Mouse (Mus musculus) midbrain, embryonic 15.5 days (tissue): ENCODE results near the gene Chchd1. TPM values are rescaled to one million over a fixed set of nuclear protein-coding genes. Genes with fewer than 3 reads are reported as not detected.

Experiments
- ATAC-seq: fragments of 200-750 bp; cut with Nextera tagmentation; replicated peaks from 2 replicates; pipeline ENCODE4 v1.8.0; 2017; ENCODE audit warnings: moderate TSS enrichment
- H3K27ac ChIP-seq: fragments of 300-500 bp; sonication (generic); 2 replicates; pipeline ENCODE4 v1.5.1; 2015; ENCODE audit warnings: mild to moderate bottlenecking, inconsistent platforms
- H3K27me3 ChIP-seq: fragments of 300-500 bp; sonication (generic); replicated peaks from 2 replicates; pipeline ENCODE4 v1.6.1; 2015; ENCODE audit warnings: inconsistent platforms
- H3K36me3 ChIP-seq: fragments of 300-500 bp; sonication (generic); replicated peaks from 2 replicates; pipeline ENCODE4 v1.6.1; 2015; ENCODE audit warnings: inconsistent platforms
- H3K4me1 ChIP-seq: fragments of 300-500 bp; sonication (generic); 2 replicates; pipeline ENCODE4 v1.6.1; 2015; ENCODE audit warnings: inconsistent platforms
- H3K4me2 ChIP-seq: fragments of 300-500 bp; sonication (generic); 2 replicates; pipeline ENCODE4 v1.6.1; 2015; ENCODE audit warnings: inconsistent platforms, mild to moderate bottlenecking, moderate library complexity
- H3K4me3 ChIP-seq: fragments of 300-500 bp; sonication (generic); 2 replicates; pipeline ENCODE4 v1.5.1; 2015; ENCODE audit warnings: mild to moderate bottlenecking, inconsistent platforms
- H3K9ac ChIP-seq: fragments of 300-500 bp; sonication (generic); 2 replicates; pipeline ENCODE4 v1.6.1; 2015; ENCODE audit warnings: mild to moderate bottlenecking, inconsistent platforms
- H3K9me3 ChIP-seq: fragments of 300-500 bp; sonication (generic); 2 replicates; pipeline ENCODE4 v1.6.1; 2016; ENCODE audit warnings: inconsistent platforms
- WGBS: fragments of 180-500 bp; shearing (Covaris S2); methylation state at CpG from one replicate; pipeline ENCODE4 v1.1.7; 2015; ENCODE audit warnings: mixed read lengths; 5-methylcytosine and 5-hydroxymethylcytosine counted together
- microRNA-seq: library from miRNA; unstranded; fragments of <30 nt; microRNA quantifications from one replicate; pipeline ENCODE4, GENCODE M21; 2016
- polyA plus RNA-seq: library from polyadenylated mRNA; unstranded; fragments of >200 nt; fragmentation: Nextera tagmentation; extraction: Ambion mirVana; gene quantifications from 2 replicates; pipeline ENCODE4 v1.2.1, GENCODE M21; 2015

The Chchd1 gene
- polyA plus RNA-seq, 1 experiment from 2014 or later = 165 TPM

DNA sequence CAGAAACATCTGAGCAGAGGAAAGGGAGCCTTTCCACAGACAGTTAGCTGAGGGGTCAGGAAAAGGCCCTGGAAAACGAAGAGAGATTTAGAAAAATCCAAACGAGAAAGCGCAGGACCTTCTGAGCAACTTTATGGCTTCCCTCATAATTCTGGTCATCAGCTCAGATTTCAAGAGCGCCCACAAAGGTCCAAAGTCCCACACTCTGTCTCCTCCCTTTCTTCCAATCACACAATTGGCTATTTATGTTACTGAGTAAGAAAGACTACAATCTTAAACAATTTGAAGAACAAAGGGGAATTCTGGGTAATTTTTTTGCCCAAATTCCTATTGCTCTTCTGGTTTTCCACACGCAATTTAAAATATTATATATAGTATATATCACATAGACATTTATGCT lies 47.7 kb downstream of the Chchd1 start:
- H3K27me3 ChIP-seq = no peaks in the 10 kb centered on the region
- H3K4me2 ChIP-seq = no peak overlapping the region
- no peak overlapping the region for H3K9ac ChIP-seq
- no peak for ATAC-seq
- H3K4me3 ChIP-seq = no peak overlapping the region
- H3K9me3 ChIP-seq = no peaks in the 10 kb centered on the region
- no peak overlapping the region for H3K27ac ChIP-seq
- 95% methylated on average over 5 of the region's 5 CpGs for WGBS
- no peaks in the 10 kb centered on the region for H3K4me1 ChIP-seq
- 0 out of 2 replicates have a peak, but pooled peaks cover 12% of the 10 kb centered on the region for H3K36me3 ChIP-seq

DNA sequence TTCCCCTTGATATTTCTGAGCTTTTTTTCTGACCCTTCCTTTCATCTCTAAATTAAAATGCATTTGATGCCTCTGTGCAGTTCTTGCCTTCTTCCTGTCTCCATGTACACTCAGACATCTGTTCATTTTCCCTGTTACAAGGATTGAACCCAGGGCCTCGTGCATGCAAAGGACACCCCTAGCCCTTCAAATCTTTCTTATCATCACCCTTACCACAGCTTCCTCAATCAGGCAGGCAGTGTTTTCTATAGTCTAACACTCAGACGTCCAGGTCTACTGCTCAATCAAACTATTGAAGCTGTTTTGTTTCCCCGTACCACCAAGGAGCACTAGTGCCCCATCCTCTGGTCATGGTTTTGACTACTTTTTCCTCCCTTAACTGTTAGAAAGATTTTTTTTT lies 51.0 kb downstream of the Chchd1 start:
- WGBS = 81% methylated on average over 3 of the region's 3 CpGs
- ATAC-seq = no peak
- Histone ChIP-seq H3K9me3 (no peaks in the 10 kb centered on the region), H3K4me1 (no peaks in the 10 kb centered on the region), H3K9ac (no peak overlapping the region), H3K36me3 (peaks cover 31% of the 10 kb centered on the region), H3K27ac (no peak overlapping the region), H3K4me3 (no peak overlapping the region), H3K27me3 (no peaks in the 10 kb centered on the region), H3K4me2 (no peak overlapping the region)

Small RNAs within 50 kb of the gene (microRNA-seq; reads per million reads assigned to microRNA genes)
- 0.74 reads per million for gene Mir6946

Other genes with a start within 250 kb of the Chchd1 start
- gene Anxa7, start 222.9 kb upstream of the Chchd1 start, polyA plus RNA-seq = 13.1 and 13.5 TPM in 2 replicates
- 0.39 and 0.40 TPM in 2 replicates for gene Mss51, start 206.1 kb upstream of the Chchd1 start, polyA plus RNA-seq
- 89.3 and 95.9 TPM in 2 replicates for gene Ppp3cb, start 156.4 kb upstream of the Chchd1 start, polyA plus RNA-seq
- 13.4 and 14.5 TPM in 2 replicates for gene Usp54, start 61.9 kb upstream of the Chchd1 start, polyA plus RNA-seq
- gene Myoz1, start 46.5 kb upstream of the Chchd1 start, polyA plus RNA-seq = 0.17 and 0.50 TPM in 2 replicates
- gene Synpo2l, start 34.7 kb upstream of the Chchd1 start, polyA plus RNA-seq = 0.14 and 0.23 TPM in 2 replicates
- 97.2 and 101 TPM in 2 replicates for gene Sec24c, start 28.7 kb upstream of the Chchd1 start, polyA plus RNA-seq
- 30.0 and 30.7 TPM in 2 replicates for gene Fut11, start 8.0 kb upstream of the Chchd1 start, polyA plus RNA-seq
- 56.5 and 57.8 TPM in 2 replicates for gene Zswim8, start 4.5 kb downstream of the Chchd1 start, polyA plus RNA-seq
- gene Ndst2, start 31.6 kb downstream of the Chchd1 start, polyA plus RNA-seq = 19.4 and 19.9 TPM in 2 replicates
- gene Camk2g, start 91.1 kb downstream of the Chchd1 start, polyA plus RNA-seq = 140 and 144 TPM in 2 replicates
- gene Plau, start 133.7 kb downstream of the Chchd1 start, polyA plus RNA-seq = 0.23 and 0.31 TPM in 2 replicates
- gene Vcl, start 226.4 kb downstream of the Chchd1 start, polyA plus RNA-seq = 12.2 and 12.8 TPM in 2 replicates